Mouse (Mus musculus) testis, postnatal 10 days (tissue): Measurements from ENCODE around the gene Ms4a10.

ENCODE experiments used
- DNase-seq: peaks from one replicate; pipeline ENCODE4 v3.0.0; 2021; ENCODE audit warnings: low spot score

The Ms4a10 gene

DNA sequence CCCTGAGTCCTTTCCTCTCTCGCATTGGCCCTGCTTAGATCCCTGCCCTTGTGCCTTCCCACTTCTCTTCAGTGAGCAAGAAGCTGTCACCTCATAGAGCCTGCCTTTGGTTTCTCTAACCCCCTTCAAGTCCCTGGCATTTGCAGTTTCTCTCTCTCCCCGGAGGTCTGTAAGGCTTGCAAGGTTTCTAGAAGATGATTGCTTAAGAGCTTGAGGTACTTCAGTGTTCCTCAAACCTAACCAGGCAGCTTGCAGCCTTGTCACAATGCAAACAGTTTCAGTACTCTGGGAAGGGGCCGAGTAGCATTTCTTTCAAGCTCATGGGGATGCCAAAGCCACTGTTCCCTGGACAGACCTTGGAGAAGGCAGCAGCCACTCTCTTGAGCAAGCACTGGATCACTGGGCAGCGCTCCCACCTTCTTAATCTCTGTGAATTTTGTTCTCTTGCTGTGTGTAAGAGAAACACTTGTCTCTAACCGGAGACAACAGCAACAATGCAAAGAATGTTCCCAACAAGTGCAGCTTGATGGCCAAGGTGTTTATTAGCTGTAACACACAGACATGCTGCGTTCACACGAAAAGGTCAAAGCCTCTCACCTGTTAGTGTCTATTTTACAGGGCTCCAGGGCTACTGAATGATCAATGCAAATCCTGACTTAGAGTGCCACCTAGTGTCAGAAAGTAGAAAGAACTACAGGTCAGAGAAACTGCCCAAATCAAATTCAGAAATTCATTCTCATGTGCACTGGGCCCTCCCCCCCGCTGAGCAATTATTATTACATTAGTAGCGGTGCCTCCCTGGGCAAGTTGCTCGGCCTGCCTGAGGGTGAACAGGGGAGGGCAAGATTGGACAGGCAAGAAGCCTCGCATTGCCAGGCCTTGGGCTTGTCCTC is 15.1 kb downstream of the Ms4a10 start:
- no peak for DNase-seq

DNA sequence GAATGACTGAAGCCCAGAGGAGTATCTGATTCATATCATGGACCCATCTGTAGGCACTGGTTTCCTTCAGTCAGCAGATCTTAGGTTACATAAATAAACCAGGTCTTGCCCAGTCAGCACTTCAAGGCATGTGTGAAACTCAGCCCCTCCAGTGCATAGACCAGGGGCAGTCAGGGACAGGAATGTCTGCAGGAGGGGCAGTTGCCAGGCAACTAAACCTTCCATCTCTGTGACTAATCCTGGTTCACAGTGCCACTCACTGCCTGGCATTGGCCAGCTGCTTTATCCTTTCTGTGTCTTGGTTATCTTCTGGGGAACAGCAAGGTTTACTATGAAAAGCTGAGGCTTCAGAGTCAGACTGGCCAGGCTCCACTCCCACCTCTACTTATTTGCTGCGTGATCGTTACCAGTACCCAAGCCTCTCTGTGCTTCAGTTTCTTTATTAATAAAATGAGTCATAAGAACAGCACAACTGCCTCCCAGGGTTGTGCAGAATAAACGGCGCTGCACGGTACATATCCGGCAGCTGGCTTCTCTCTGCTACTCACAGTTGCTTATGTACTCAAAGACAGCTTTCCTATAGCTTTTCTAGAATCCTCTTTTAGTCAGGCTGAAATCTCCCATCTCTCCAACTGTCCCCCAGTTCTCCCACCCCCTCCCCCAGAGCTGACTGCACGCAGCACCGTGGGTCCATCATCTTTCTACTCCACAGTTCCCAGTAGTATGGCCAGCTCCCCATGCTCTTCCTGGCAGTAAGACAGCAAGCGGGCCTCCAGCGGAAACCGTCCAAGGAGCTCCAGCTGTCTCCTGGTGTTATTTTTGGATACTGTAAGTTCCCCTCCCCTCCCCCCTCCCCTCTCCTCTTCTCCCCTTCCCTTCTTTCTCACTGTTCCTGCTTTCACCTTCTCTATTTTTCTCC is 22.2 kb downstream of the Ms4a10 start:
- peak; percentile 60 for DNase-seq

DNA sequence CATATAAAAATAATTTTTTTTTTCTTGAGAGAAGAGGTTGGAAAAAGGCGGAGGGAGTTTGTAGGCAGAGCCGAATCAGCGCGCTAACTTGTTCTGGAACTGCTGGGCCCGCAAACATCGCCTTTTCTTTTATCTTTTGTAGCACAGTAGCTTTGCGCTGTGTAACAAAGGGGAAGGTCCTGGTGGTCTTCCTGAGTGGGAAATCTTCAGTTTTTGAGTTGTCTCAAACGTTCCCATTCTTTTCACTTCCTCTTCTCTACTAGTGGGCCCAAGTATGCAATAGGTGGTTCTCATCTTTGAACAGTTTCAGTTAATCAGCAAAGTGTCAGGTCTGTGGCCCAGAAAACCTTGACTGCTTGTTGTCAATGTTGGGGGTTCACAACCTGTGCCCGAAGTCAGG is 24.9 kb downstream of the Ms4a10 start:
- no peak for DNase-seq

DNA sequence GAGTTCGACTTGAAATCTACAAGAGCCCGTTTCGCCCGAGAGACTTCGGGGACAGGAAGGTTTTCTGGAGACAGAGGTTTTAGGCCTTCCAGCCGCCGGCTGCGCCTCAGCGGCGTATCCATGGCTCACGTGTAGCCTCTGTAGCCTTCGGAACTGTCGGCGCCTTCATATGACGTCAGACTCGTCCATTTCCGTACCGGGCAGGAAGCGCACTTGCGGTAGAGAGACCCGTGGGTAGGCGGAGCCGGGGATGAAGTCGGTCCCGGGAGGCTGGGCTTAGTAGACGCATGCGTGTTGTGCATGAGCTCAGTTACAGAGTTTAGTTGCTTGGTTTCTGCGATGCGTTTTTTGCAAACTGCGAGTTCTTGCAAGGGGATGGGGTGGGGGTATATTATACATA is 25.4 kb downstream of the Ms4a10 start, which contains the start of gene Ccdc86:
Ccdc86 (minus strand) TSS at position 155 of the 400 bp plus-strand sequence.
- DNase-seq: peak; percentile 97

DNA sequence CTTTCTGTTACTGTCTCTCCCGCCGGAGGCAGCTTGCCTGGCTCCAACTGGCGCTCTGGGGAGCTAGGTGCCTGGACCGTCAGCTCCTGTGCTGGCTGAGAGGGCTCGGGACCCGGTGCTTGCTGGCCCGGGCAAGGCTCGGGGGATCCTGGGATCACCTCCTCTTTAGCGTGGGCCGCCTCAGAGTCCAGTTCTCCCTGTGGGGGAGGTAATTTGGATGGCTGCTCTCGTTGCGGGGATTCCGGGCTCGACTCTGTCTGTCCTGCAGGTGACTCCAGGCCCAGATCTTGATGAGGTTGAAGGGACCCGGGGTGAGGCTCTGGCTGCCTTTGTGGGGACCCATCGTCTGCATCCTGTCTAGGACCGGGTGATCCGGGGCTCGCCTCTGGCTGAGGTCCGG is 26.1 kb downstream of the Ms4a10 start:
- peak; percentile 62 for DNase-seq

DNA sequence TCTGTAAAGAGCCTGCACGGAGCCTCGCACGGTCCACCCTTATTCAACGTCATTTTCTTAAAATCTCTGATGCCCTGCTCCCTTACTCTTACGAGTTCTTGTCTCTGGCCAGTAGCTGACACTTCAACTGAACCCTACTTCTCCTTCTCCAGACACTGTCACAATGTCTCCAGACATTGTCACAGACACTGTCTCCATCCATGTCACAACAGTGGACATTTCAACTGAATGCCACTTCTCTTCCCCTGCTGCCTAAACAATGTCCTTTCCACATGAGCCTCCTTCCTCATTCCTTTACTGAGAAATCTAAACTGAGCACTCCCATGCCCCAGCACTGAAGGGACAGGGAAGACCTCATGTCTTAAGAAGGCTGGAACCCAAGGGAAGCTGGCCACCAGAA is 27.3 kb downstream of the Ms4a10 start:
- DNase-seq: no peak

DNA sequence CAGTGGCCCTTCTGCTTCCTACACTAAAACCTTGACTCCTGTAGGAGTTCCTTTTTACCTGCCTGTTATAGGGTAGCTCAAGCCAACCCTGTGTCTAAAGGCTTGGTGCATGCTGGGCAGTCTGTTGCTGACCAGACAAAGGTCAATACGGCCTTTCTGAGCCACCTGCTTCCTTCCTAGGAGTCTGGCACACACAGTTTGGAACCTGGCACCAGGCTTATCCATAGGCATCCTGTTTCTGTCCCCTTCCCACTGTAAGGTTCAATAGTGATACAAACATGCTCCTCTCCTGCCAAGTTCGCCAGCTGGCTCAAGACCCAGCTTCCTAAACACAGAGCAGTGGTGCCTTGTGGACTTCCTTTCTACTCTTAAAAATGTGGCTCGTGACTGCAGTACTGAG is 28.0 kb downstream of the Ms4a10 start:
- DNase-seq: no peak

DNA sequence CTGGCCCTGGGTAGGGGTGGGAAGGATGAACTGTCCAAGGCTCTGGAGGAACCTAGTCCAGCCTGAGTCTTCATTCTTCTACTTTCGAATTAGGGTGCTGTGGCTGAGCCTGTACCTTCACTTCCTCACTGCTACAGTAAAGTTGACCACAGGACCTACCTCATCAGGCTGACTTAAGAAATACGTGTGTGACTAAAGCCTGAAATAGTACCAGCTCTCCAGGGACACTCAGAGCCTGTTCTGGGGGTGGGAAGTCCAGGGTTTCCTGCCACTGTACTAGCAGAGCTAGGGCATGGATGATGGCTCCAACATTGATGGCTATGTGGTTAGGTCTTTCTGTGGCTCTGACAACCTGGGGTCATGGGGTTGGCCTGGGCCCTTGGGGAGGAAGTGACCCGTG is 30.5 kb downstream of the Ms4a10 start:
- DNase-seq: no peak

DNA sequence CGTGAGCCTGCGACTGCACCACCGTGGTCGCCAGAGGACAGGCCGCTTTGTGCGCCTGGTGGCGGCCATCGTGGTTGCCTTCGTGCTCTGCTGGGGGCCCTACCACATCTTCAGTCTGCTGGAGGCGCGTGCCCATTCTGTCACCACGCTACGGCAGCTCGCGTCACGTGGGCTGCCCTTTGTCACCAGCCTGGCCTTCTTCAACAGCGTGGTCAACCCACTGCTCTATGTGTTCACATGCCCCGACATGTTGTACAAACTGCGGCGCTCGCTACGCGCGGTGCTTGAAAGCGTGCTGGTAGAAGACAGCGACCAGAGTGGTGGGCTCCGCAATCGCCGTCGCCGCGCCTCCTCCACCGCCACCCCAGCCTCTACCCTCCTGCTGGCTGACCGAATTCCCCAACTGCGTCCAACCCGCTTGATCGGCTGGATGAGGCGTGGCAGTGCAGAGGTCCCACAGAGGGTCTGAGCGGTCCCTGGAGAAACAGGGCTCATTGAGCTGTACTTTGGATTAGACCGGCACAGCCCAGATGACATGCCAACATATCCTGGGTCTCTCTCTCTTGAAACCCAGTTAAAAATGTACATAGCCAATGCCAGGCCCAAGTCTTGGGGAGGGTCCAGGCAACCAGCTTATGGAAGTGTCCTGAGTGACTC is 33.5 kb downstream of the Ms4a10 start:
- peak; percentile 55 for DNase-seq

DNA sequence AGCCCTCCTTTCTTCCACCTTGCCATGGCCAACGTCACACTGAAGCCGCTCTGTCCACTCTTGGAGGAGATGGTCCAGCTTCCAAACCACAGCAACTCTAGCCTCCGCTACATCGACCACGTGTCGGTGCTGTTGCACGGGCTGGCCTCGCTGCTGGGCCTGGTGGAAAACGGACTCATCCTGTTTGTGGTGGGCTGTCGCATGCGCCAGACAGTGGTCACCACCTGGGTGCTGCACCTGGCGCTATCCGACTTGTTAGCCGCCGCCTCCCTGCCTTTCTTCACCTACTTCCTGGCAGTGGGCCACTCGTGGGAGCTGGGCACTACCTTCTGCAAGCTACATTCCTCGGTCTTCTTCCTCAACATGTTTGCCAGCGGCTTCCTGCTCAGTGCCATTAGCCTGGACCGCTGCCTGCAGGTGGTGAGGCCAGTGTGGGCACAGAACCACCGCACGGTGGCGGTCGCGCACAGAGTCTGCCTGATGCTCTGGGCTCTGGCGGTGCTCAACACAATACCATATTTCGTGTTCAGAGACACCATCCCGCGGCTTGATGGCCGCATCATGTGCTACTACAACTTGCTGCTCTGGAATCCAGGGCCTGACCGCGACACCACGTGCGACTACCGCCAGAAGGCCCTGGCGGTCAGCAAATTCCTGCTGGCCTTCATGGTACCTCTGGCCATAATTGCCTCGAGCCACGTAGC is 34.2 kb downstream of the Ms4a10 start:
- peak; percentile 84 for DNase-seq

DNA sequence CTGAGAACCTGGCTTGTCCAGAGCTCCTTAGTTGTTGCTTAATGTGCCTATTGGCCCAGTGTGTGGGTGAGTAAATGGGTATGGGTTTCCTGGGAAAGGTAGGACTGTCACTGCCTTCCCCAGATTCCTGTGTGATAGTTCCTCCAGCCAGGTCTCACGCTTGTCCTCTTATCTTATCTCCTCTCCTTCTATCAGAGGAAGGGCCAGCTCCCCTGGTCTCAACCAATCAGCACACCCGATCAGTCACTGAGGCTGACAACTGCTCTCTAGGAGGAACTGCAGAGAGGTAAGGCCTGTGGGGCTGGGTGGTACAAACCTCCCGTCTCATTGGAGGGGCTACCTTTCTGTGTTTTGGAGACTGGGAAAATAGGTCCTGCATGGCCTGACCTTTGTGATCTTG is 35.7 kb downstream of the Ms4a10 start:
- DNase-seq: no peak

DNA sequence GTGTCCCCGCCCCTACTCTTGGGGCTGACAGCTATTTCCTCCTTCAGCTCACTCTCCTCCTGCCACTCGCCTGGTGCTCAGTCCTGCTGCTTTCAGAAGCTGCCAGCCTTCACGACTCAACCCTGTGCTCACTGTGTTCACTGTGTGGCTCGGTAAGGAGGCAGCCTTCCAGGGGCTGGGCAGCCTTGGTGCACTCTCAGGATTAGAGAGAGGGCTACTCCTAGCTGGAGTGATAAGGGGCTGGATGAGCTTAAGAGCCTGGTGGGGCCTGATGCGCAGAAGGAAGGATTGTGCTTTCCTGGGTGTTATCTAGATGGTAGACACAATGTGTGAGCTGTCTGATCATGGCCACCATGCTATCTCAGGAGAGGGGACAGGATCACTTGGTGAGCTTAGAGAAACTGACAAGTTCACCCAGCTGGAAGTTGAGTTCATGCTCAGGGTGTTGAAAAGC is 37.3 kb downstream of the Ms4a10 start, which contains the start of gene Ptgdr2:
Ptgdr2 (plus strand) TSS at position 51 of the 454 bp plus-strand sequence.
- no peak for DNase-seq

DNA sequence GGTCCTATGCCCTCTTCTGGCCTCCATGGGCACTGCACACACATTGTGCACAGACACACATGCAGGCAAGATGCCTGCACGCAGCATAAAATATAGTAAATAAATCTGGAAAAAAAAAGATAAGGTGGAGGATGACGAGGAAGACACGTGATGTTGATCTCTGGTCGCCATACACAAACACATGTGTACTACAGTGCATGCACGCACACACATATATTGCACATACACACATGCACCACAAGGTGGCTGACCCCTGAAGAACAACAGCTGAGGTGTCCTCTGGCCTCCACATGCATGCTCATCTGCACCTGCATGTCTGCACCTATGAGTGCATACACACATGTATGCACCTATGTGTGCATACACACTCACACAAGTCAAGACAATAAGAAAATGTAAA is 38.4 kb downstream of the Ms4a10 start:
- DNase-seq: no peak

DNA sequence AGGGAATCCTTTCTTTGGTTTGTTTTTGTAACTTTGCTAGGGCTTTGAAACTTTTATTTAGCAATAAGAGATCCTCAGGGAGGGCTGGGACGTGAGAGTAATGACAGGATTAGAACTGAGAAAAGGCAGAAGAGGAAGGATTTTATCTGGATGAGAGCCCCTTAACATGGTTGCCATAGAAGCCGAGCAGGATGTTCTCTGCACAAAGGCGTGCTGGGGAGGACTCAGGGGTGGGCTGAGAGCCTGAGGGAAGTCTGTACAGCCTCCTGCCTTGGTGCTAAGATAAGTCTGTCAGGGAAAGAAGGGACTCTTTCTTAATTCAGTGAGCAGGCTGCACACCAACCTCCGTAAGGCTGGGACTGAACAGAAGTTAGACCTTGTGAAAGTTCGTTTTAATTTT is 39.4 kb downstream of the Ms4a10 start:
- no peak for DNase-seq

DNA sequence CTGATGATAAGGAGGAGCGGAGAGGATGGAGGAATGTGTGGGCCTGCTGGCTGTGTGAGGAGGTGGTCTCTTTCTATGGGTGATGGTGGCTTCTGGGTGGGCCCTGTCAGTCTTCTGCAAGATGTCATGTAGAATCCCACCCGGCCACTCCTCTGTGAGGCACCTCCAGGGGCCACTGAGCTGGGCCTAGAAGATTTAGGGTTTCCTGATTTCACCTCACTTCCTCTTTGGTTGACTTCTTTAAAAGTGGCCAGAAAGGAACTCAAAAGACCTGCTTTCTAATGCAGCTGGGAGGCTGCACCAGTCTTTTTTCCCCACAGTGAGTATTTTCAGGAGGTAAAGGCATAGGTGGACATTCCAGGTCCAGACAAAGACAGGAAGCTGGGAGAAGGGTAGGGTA is 43.8 kb downstream of the Ms4a10 start:
- DNase-seq: no peak

DNA sequence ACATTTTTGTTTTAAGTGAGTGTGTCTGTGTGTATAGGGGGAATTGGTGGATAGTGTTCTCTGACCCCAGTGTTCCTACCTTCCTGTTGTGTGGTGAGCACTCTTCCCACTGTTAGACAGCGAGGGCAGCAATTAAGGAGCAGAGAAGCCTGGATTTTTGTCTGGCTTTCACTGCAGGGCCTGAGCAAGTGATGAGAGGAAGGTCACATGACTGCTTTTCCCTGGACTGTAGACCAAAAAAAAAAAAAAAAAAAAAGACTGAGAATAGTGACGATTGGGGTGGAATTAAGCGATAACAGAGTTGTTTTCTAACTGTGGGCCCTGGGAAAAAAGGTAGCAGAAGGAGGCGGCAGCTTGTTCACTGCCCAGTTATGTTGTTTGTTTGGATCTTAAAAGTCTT is 47.8 kb downstream of the Ms4a10 start:
- DNase-seq: no peak

DNA sequence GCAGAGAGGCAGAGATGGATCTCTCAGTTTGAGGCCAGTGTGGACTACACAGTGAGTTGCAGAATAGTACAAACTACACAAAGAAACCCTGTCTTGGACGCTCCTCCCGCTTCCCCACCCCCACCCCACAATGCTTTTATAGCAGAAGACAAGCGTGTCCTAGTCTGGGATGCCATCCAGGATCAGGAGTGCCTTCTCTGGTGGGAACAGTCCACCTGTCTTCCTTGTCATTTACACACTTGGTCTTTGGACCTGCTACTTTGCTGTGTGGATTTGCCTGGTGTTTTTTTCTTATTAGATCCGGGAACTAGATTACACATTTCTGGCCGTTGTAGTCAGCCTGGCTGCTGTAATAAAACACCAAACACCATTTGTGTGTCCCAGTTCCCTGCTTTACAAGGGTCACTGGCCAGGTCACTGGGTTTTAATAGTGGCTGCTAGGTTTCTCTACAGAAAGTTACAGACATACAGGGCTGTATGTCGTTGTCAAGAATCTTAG is 48.3 kb downstream of the Ms4a10 start:
- DNase-seq: no peak

DNA sequence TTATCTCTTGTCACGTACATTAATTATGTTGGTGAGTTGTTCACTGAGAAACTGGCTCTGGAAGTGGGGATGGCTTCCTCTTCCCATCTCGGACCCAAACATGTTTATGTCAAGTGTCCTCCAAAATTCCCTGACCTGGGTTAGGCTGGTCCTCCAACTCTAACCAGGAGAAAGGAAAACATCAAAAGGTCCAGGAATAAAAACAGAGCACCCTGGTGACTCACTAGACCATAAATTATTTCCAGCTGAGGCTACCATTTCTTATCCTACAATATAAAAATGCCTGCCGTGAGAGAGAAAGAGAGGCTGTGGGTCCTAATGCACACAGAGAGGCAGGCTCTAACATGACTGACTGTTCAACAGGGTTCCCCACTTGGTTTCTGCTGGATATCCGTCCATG is 50.2 kb downstream of the Ms4a10 start:
- no peak for DNase-seq

DNA sequence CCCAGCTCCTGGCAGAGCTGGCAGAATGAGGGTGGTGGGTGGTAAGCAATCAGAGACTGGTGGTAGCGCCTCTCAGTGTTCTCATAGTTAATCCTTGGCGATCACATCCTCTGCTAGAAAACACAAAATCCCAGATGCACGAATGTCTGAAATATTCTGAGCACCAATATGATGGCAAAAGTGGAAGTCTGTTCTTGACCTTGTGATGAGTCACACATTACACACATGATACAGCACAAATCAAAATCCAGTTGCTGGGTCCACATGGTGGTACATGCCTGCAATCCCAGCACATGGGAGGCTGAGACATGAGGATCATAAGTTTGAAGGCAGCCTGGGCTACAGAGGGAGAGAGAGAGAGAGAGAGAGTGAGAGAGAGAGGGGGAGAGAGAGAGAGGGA is 53.4 kb downstream of the Ms4a10 start:
- no peak for DNase-seq

DNA sequence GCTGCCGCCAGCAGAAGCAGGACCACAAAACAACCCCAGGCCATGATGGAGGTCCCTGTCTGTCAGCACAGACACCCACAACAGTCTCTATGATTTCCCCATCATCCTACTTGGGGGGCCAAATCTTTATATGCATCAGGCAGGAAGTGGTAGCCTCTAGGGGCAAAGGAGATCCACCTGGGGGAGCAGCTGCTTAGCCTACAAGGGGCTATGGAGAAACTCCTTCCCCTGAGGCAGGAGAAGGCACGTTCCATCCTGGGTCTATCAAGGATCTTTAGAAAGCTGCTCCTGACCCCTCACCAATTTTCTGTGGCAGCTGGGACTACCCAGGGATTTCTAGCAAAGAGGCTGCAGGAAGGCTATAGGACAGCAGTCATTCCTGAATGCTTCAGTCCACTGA is 53.9 kb downstream of the Ms4a10 start, which contains the start of gene Zp1:
Zp1 (minus strand) TSS at position 101 of the 400 bp plus-strand sequence.
- DNase-seq: no peak

DNA sequence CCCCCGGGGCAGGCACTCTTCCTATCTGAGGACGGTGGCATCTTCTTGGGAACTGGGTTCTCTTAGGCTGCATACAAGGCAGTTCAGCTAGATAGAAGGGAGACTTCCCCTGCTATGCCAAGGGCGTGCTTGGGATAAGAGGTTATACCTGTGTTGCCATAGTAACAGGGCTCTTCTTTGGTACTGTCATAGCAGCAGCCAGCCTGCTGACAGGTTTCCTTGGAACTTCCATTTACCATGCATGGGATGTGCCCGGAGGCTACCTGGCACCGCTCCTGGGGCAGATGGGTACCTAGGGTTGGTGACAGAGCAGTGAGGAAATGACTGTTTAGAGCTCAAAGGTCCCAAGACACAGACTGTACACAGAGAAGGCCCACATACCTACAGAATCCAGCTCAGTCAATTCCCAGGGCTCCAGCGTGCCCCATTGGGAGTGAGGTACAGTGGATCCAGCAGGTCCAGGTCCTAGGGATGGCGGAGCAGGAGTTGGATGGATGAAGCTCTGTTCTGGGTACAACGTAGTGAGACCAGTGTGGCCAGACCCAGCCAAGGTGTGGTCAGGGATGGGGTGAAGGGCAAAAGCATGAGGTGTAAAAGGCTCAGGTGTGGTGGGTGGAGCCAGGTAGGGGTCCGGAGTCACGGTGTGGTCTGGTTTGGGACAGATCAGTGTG is 56.0 kb downstream of the Ms4a10 start:
- DNase-seq: no peak
